Mouse (Mus musculus) liver, embryonic 15.5 days (tissue): ENCODE data around the gene Smim4. TPM values are rescaled to one million over a fixed set of nuclear protein-coding genes. Genes with fewer than 3 reads are reported as not detected.

ENCODE experiments used
- ATAC-seq: fragments of 200-750 bp; cut with Nextera tagmentation; 2 replicates; pipeline ENCODE4 v1.8.0; 2017; ENCODE audit warnings: moderate number of reproducible peaks, mild to moderate bottlenecking, moderate library complexity; ENCODE audit not compliant: insufficient read depth
- H3K27ac ChIP-seq: fragments of 300-500 bp; sonication (generic); replicated peaks from 2 replicates; pipeline ENCODE4 v1.5.1; 2015; ENCODE audit warnings: mild to moderate bottlenecking, inconsistent platforms
- H3K27me3 ChIP-seq: fragments of 300-500 bp; sonication (generic); 2 replicates; pipeline ENCODE4 v1.6.1; 2015; ENCODE audit warnings: mild to moderate bottlenecking, inconsistent platforms
- H3K36me3 ChIP-seq: fragments of 300-500 bp; sonication (generic); replicated peaks from 2 replicates; pipeline ENCODE4 v1.6.1; 2015; ENCODE audit warnings: moderate library complexity, mild to moderate bottlenecking, inconsistent platforms
- H3K4me1 ChIP-seq: fragments of 300-500 bp; sonication (generic); replicated peaks from 2 replicates; pipeline ENCODE4 v1.6.1; 2015; ENCODE audit warnings: inconsistent platforms
- H3K4me2 ChIP-seq: fragments of 300-500 bp; sonication (generic); 2 replicates; pipeline ENCODE4 v1.6.1; 2015; ENCODE audit warnings: moderate library complexity, mild to moderate bottlenecking, inconsistent platforms
- H3K4me3 ChIP-seq: fragments of 300-500 bp; sonication (generic); replicated peaks from 2 replicates; pipeline ENCODE4 v1.5.1; 2015; ENCODE audit warnings: mild to moderate bottlenecking, inconsistent platforms
- H3K9ac ChIP-seq: fragments of 300-500 bp; sonication (generic); 2 replicates; pipeline ENCODE4 v1.6.1; 2015; ENCODE audit warnings: moderate library complexity, mild to moderate bottlenecking, inconsistent platforms
- H3K9me3 ChIP-seq: fragments of 300-500 bp; sonication (generic); replicated peaks from 2 replicates; pipeline ENCODE4 v1.6.1; 2016; ENCODE audit warnings: inconsistent platforms
- WGBS: fragments of 180-500 bp; shearing (Covaris S2); methylation state at CpG from one replicate; pipeline ENCODE4 v1.1.7; 2015; ENCODE audit warnings: mixed read lengths; ENCODE audit not compliant: insufficient replicate concordance; 5-methylcytosine and 5-hydroxymethylcytosine counted together
- polyA plus RNA-seq: library from polyadenylated mRNA; unstranded; fragments of >200 nt; fragmentation: Nextera tagmentation; extraction: Ambion mirVana; gene quantifications from 2 replicates; pipeline ENCODE4 v1.2.1, GENCODE M21; 2015

Smim4 gene
- polyA plus RNA-seq, result 49.9 and 60.7 TPM in 2 replicates

DNA sequence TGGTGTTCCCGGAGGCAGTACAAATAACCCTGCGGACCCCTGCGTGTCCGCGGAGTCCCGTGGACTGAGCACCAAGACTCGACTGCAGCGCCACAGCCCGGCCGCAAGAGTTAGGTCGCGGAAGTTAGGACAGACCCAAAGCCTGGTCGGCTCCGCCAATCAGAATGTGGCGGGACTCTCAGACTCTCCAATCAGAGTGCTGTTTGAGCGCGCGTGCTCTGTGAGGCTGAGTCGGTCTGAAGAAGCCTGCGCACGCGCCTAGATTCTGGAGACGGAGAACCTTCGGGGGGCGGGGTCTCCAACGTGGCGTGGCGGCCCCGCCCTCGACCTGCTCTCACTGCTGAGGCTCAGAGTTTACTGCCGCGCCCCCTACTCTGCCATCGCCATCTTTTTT lies at the start of gene Smim4:
Gene Smim4 (minus strand): TSS at position 131 of the 394 bp plus-strand sequence.
- no peaks in the 10 kb centered on the region for H3K9me3 ChIP-seq
- peak within 1 kb of the TSS; percentile 87 for H3K27ac ChIP-seq
- no peaks in the 10 kb centered on the region for H3K27me3 ChIP-seq
- H3K36me3 ChIP-seq, result peaks cover 17% of the 10 kb centered on the region
- H3K4me1 ChIP-seq, result peaks cover 87% of the 10 kb centered on the region
- H3K9ac ChIP-seq, result peak within 1 kb of the TSS; percentile 83
- peak within 1 kb of the TSS; percentile 100 for H3K4me2 ChIP-seq
- 0% methylated on average over 33 of the region's 33 CpGs for WGBS
- H3K4me3 ChIP-seq, result peak within 1 kb of the TSS; percentile 75
- ATAC-seq, result peak; percentile 90

DNA sequence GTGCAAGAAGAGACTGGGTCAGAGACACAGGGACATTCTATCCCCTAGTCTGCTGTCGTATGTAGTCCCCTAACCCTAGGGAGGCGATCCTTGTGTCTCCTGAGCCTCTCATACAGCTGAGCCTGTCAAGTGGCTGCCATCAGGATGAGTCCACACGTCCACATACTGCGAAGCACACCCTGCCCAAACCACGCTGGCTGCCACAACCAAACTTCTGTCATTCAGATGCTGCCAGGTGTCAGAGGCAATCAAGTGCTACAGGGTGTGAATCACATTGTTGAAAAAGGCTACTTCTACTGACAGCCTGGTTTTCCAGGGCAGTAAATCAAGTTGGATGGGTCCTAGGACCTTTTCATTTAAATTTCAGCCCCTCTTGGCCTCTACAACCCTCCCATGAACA lies 49.0 kb upstream of the Smim4 start:
- no peak overlapping the region for H3K9ac ChIP-seq
- H3K4me1 ChIP-seq, result peaks cover 13% of the 10 kb centered on the region
- no peak overlapping the region for H3K4me3 ChIP-seq
- no peak overlapping the region for H3K4me2 ChIP-seq
- H3K27me3 ChIP-seq, result no peaks in the 10 kb centered on the region
- peaks cover 92% of the 10 kb centered on the region for H3K36me3 ChIP-seq
- H3K27ac ChIP-seq, result no peak overlapping the region
- H3K9me3 ChIP-seq, result no peaks in the 10 kb centered on the region
- WGBS, result 79% methylated on average over 5 of the region's 5 CpGs
- no peak for ATAC-seq

GRCm38 (mm10) chr14:31177287-31177686 lies 48.5 kb upstream of the Smim4 start:
- H3K9me3 ChIP-seq, result no peaks in the 10 kb centered on the region
- H3K9ac ChIP-seq, result no peak overlapping the region
- H3K4me2 ChIP-seq, result no peak overlapping the region
- H3K4me3 ChIP-seq, result no peak overlapping the region
- H3K36me3 ChIP-seq, result peaks cover 92% of the 10 kb centered on the region
- no peak overlapping the region for H3K27ac ChIP-seq
- H3K4me1 ChIP-seq, result peaks cover 8% of the 10 kb centered on the region
- H3K27me3 ChIP-seq, result no peaks in the 10 kb centered on the region
- 78% methylated on average over 16 of the region's 16 CpGs for WGBS
- ATAC-seq, result no peak

- no peak for ATAC-seq
- 78% methylated on average over 7 of the region's 7 CpGs for WGBS
- H3K9me3 ChIP-seq, result no peaks in the 10 kb centered on the region
- peaks cover 10% of the 10 kb centered on the region; the same call in 1 of the 2 replicates for H3K4me1 ChIP-seq
- H3K4me2 ChIP-seq, result no peak overlapping the region
- no peak overlapping the region for H3K9ac ChIP-seq
- H3K27ac ChIP-seq, result no peak overlapping the region
- no peak overlapping the region for H3K4me3 ChIP-seq
- peaks cover 5% of the 10 kb centered on the region for H3K27me3 ChIP-seq
- peaks cover 84% of the 10 kb centered on the region for H3K36me3 ChIP-seq
Observed at GRCm38 (mm10) chr14:31173537-31173936, 44.8 kb upstream of the Smim4 start.

GRCm38 (mm10) chr14:31172781-31173455 lies 44.2 kb upstream of the Smim4 start:
- Histone ChIP-seq H3K9ac (no peak overlapping the region), H3K27me3 (peaks cover 12% of the 10 kb centered on the region), H3K4me1 (peaks cover 13% of the 10 kb centered on the region), H3K27ac (no peak overlapping the region), H3K4me3 (no peak overlapping the region), H3K4me2 (no peak overlapping the region), H3K36me3 (peaks cover 80% of the 10 kb centered on the region), H3K9me3 (no peaks in the 10 kb centered on the region)
- WGBS, result 71% methylated on average over 18 of the region's 18 CpGs
- peak; percentile 41 for ATAC-seq

DNA sequence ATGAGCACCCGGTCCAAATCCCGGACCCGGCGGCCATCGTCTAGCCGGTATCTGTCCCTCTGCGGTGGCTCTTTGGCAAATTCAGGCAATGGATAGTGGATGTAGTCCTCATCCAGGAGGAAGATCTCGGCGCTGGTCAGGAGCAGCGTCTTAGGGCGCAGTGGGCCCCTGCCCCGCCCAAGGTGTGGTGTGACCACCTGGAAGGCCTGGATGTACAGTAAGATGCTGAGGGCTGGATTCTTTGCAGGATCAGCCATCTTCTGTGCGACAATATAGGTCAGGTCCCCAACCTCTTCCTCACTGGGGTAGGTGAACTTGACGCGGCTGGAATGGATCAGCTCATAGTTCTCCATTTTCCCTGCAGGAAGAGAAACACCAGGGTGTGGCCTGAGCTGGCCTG lies 43.1 kb upstream of the Smim4 start:
- H3K9ac ChIP-seq, result no peak overlapping the region
- no peak overlapping the region for H3K27ac ChIP-seq
- WGBS, result 87% methylated on average over 15 of the region's 15 CpGs
- H3K36me3 ChIP-seq, result peaks cover 69% of the 10 kb centered on the region
- H3K27me3 ChIP-seq, result peaks cover 21% of the 10 kb centered on the region
- no peak for ATAC-seq
- no peaks in the 10 kb centered on the region for H3K9me3 ChIP-seq
- H3K4me3 ChIP-seq, result no peak overlapping the region
- H3K4me2 ChIP-seq, result no peak overlapping the region
- peaks cover 14% of the 10 kb centered on the region for H3K4me1 ChIP-seq

DNA sequence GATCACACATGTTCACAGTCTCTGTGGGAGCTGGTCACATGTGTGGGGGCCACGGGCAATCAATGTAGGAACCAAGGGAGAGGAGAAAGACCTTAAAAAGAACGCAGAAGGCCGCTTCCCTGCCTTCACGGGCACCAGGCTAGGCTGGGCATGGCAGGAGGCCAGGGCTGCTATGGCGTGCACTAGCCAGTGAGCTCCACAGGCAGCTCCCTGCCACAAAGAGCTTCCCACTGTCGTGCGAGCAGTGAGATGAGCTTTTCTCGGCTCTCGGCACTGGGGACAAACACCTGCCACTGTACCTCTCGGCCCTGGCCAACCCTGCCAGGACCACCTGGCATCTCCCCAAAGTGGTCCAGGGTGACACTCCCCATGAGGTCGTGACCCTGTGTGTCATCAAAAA lies 42.6 kb upstream of the Smim4 start:
- H3K9me3 ChIP-seq, result no peaks in the 10 kb centered on the region
- H3K36me3 ChIP-seq, result peaks cover 64% of the 10 kb centered on the region

DNA sequence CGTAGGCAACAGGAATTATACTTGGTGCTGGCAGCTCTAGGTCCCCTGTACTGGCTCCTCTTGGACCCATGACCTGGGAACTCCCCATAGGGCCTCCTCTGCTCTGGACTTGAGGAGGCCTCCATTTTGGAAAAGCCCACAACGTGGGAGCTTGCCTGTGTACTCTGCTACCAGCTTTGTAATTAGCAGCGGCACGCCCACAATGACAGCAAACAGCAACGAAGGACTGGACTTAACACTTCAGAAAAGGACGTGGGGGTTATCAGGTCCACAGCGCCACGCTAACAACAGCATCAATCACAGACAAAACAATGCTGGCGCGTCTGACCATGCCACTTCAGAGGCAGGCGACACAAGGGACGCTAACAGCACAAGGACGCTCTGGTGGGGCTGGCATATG lies 42.2 kb upstream of the Smim4 start:
- Histone ChIP-seq H3K4me3 (no peak overlapping the region), H3K36me3 (peaks cover 60% of the 10 kb centered on the region), H3K9ac (no peak overlapping the region), H3K27me3 (peaks cover 27% of the 10 kb centered on the region), H3K4me1 (peaks cover 22% of the 10 kb centered on the region), H3K9me3 (no peaks in the 10 kb centered on the region), H3K4me2 (no peak overlapping the region), H3K27ac (no peak overlapping the region)
- 82% methylated on average over 13 of the region's 13 CpGs for WGBS
- no peak for ATAC-seq

More for the DNA sequence above, 42.6 kb upstream of the Smim4 start:
- peaks cover 25% of the 10 kb centered on the region for H3K27me3 ChIP-seq
- H3K4me1 ChIP-seq, result peaks cover 19% of the 10 kb centered on the region
- no peak overlapping the region for H3K4me2 ChIP-seq
- H3K4me3 ChIP-seq, result no peak overlapping the region
- no peak overlapping the region for H3K9ac ChIP-seq
- 82% methylated on average over 11 of the region's 11 CpGs for WGBS
- H3K27ac ChIP-seq, result no peak overlapping the region
- no peak for ATAC-seq

DNA sequence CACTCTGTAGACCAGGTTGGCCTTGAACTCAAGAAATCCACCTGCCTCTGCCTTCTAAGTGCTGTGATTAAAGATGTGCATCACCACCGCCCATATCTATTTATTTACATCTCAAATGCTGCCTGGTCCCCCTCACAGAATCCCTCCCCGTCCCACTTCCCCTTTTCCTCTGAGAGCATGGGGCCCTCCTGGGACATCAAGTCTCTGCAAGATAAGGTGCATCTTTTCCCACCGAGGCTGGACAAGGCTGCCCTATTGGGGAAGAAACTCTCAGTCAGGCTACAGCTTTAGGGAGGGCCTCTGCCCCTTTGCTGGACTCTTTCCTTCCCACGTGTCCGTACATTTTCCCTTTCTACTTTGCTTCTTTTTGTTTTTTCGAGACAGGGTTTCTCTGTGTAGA lies 40.8 kb upstream of the Smim4 start:
- peaks cover 46% of the 10 kb centered on the region for H3K36me3 ChIP-seq
- no peak overlapping the region for H3K4me3 ChIP-seq
- H3K4me2 ChIP-seq, result no peak overlapping the region
- peaks cover 34% of the 10 kb centered on the region for H3K4me1 ChIP-seq
- H3K9ac ChIP-seq, result no peak overlapping the region
- H3K27me3 ChIP-seq, result peaks cover 27% of the 10 kb centered on the region
- ATAC-seq, result no peak
- no peak overlapping the region for H3K27ac ChIP-seq
- WGBS, result 18% methylated on average over 6 of the region's 6 CpGs
- H3K9me3 ChIP-seq, result no peaks in the 10 kb centered on the region

- Histone ChIP-seq H3K9ac (no peak within 1 kb of the TSS), H3K4me2 (no peak within 1 kb of the TSS), H3K4me3 (peak within 1 kb of the TSS; percentile 9), H3K4me1 (peaks cover 45% of the 10 kb centered on the region), H3K9me3 (no peaks in the 10 kb centered on the region), H3K27ac (no peak within 1 kb of the TSS; the same call in 1 of the 2 replicates), H3K27me3 (peaks cover 27% of the 10 kb centered on the region), H3K36me3 (peaks cover 35% of the 10 kb centered on the region)
- WGBS, result 9% methylated on average over 10 of the region's 10 CpGs
- no peak for ATAC-seq
Observed at GRCm38 (mm10) chr14:31168425-31168824, 39.7 kb upstream of the Smim4 start, which contains the start of gene Stab1. TSS of gene Stab1 (minus strand) at chr14:31168641.

DNA sequence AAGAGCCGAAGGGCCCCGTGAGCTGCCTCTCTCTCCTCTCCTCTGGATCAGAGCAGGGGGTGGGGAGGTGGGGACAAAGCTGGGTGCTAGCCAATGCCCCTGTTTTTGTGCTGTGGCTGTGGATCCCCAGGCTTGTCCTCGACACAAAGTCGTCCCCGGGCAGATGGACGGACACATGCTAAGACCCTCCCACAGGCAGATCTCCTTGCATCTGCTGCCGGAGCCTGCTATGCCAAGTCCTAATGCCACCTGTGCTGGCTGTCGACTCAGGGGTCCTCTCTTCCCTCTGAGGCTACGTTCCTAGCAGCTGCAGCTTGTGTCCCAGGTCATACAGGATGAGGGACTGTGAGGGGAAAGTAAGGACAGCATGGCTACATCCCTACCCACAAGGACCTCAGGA lies 38.1 kb upstream of the Smim4 start:
- H3K36me3 ChIP-seq, result peaks cover 19% of the 10 kb centered on the region
- H3K4me2 ChIP-seq, result peak overlapping the region; percentile 10; the same call in 1 of the 2 replicates
- H3K9me3 ChIP-seq, result no peaks in the 10 kb centered on the region
- peaks cover 27% of the 10 kb centered on the region for H3K27me3 ChIP-seq
- WGBS, result 52% methylated on average over 9 of the region's 9 CpGs
- peak overlapping the region; percentile 9; the same call in 1 of the 2 replicates for H3K4me3 ChIP-seq
- no peak overlapping the region for H3K9ac ChIP-seq
- H3K4me1 ChIP-seq, result peaks cover 53% of the 10 kb centered on the region
- no peak for ATAC-seq
- peak overlapping the region; percentile 39; the same call in 1 of the 2 replicates for H3K27ac ChIP-seq
